Mouse (Mus musculus) CD4-positive, CD25-positive, alpha-beta regulatory T cell, adult 2 months (primary cell): Measurements from ENCODE around the gene Fuca2.
A peak's percentile ranks its signal among the peaks of the same experiment; 100 is the strongest.
"Not testable (repeated sequence)": the region's sequence is repeated elsewhere in the genome, so short reads cannot be mapped to it uniquely, and the experiment has no call there.

Source experiments
- DNase-seq: peaks from one replicate; pipeline ENCODE4 v3.0.0-alpha.2; 2012; ENCODE audit warnings: low read depth, low spot score

The Fuca2 gene

DNA sequence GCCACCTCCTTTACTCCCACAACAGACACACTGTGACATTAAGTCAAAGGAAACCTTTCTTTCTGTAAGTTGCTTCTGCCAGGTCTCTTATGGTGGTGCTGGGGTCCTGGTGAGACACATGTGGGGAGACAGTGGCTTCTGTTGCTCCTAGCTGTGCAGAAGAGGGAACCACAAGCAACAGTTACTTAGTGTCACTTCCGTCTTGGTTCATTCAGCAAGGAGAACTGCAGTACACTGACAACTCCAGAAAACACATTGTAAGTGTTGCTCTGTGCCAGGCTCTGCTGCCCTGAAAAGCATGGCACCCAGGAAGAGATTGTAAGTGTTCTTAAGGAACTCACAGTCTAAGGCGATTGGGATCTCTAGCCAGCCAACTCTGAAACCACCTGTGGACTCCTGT is at the start of gene Fuca2:
Gene Fuca2, plus strand, starts transcription at position 210 of the 400 bp plus-strand sequence.
- peak; percentile 6 for DNase-seq

DNA sequence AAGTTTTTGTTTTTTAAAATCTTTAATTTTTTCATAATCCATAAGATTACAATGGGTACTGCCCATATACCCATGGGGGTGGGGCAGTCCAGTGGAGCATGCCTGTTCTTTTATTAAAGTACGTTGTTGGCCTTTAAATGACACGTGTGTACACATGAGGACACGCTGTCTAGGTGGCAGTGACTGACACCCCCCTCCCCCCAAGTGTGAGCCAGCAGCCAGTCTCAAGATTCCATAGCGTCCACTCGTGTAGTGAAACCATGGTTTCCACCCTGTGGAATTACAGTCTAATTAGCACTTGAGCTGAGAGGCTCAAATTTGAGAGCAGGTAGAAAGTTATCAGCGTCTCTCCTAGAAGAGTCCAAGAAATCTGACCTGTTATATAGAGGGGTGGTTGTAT is 47.7 kb upstream of the Fuca2 start:
- DNase-seq = no peak

DNA sequence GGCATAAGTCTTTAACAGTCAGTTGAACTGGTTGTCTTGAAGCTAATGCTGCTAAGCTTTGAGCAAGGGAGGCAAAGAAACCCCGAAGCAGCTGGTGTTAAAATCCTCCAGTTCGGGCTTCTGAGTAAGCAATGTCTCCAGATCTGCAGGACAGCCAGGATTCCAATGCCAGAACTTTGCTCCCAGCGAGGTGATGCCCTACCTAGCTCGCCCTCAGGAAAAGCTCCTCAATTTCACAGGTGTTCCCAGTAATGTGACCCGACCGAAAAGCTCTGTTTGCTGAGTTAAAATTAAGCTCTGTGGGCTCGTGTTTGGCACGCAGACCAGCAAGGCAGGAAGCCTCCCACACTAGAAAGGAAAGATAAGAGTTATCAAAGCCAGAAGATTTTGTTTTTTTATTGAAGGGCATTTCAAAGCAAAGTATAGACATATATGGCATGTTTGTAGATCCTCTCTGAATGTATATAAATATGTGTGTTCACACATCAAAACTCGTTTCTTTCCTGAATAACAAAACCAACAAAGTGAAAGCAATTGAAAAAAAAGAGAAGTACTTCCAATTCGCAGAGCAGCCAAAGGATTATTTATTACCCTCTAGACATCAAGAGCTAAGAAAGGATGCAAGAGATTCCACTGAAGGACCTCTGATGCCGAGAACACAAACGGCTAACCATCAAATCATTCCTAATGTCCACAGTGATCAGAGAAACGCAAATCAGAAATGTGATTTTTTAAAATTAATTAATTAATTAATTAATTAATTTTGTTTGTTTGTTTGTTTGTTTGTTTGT is 45.9 kb upstream of the Fuca2 start:
- no peak for DNase-seq

DNA sequence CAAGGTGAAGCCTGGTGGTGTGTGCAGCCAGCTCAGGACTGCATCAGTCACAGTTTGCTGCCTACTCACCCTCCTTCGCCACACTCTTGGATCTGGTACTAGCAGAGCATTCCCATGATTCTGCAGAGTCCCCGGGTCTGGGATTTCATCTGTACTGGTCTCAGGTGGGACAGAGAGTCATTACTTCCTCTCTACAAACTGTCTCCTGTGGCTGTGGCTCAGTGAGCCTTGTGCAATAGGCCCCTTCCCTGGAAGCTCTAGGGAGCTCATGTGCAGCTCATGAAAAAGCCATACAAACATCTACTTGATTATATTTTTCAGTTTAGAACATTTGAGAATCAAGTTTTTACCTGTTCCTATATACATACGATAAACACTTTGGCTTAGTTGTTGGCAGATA is 35.0 kb upstream of the Fuca2 start:
- not testable (repeated sequence) for DNase-seq

DNA sequence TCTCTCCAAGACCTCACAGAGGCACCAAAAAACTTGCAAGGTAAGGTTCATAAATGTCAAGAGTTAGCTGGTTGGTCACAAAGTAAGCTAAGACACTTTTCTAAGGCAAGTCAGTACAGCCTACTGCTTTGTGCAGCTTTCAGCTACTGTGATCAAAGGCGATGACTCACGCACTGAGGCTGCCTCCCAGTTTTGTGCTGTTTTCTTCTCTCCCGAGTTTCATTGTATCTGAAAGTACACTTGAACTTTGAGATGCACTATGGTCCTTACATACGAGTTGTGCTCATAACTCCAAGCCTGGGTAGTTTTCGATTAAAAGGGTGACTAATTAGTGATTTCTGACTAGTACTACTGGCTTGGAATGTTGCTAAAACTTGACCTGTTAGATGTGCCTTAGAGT is 32.4 kb upstream of the Fuca2 start:
- peak; percentile 45 for DNase-seq

DNA sequence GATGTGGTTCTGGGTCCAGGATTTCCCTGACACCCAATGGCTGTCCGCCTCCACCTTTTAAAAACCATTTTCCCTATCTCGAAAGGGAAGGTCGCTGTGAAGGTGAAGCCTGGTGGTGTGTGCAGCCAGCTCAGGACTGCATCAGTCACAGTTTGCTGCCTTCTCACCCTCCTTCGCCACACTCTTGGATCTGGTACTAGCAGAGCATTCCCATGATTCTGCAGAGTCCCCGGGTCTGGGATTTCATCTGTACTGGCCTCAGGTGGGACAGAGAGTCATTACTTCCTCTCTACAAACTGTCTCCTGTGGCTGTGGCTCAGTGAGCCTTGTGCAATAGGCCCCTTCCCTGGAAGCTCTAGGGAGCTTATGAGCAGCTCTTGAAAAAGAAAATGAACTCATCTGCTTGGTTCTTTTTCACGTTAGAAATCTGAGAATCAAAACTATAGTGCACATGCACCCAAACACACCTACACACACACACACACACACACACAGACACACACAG is 31.3 kb upstream of the Fuca2 start:
- not testable (repeated sequence) for DNase-seq

DNA sequence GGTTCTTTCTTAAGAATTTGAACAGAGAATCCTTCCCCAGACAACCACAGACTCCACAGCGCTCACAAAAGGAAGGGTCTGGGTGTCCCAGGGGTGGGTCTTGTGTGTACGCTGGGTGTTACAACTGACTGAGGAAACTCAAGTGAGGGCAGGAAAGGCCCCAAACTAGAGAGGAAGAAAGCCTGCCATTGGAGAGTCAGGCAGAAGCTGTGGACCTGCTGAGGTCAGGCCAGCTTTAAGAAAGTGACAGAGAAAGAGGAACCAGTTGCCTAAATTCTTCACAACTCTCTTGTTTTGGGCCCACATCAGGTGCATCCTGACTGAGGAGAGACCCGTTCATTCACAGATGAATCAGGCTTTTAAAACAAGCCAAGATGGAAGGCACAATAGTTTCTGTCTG is 29.1 kb upstream of the Fuca2 start:
- DNase-seq = no peak

DNA sequence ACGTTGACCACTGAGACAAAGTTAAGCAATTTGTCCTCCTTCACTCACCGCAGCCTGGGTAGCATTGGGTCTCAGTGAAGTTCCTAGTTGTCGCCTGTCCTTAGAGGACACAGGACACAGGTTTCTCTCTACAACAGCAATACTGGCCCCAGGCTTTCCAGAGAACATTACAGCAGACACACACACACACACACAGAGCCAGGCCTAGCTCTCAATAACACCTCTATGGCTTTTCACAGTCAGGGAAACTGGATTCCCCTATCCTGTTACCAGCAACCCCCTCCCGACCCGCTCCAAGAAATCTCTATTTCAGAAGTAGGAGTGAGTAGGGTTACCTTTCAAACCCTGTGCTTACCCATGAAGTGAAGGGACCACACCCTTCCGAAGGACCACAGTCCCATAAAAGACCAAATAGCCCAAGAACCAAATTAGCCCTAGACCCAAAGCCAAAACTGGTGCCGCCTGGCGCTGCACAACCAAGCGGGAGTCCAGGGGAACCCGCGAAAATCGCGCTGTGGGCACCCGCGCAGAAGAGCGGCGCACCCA is 26.0 kb upstream of the Fuca2 start:
- DNase-seq = no peak

DNA sequence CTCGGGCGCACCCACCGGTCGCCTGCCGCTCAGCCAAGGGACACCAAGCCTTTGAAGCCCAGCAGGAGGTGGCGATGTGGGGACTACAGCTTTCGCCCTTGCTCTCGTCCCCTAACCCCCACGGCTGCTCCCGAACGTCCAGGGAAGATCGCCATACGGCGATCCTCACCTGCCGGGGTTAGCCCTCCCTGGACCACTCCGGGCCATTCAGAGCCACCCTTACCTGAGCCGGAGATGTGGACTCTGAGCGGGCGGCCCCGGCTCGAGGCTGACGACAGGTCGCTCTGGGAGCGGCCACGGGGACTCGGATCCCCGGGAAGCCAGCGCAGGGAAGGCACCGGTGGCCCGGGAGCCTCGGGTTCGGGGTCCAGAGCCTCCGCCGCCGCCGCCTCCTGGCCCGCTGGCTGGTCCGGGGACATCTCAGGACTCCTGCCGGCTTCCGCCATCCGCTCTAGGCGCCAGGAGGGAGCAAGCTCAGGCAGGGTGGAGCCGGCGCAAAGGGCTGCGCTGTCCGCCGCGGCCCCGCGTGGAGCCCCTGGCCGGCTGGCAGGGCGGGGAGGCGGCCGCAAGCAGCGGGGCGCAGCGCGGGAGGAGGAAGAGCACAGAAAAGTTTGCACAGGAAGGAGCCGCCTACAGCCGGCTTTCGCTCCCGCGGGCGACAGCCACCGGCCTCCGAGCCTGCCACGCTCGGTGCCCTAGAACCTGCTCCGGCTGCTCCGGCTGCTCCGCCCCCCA is 25.3 kb upstream of the Fuca2 start, which contains the start of gene Phactr2:
Gene Phactr2, minus strand, starts transcription at position 580 of the 735 bp plus-strand sequence.
- DNase-seq = peak; percentile 75

DNA sequence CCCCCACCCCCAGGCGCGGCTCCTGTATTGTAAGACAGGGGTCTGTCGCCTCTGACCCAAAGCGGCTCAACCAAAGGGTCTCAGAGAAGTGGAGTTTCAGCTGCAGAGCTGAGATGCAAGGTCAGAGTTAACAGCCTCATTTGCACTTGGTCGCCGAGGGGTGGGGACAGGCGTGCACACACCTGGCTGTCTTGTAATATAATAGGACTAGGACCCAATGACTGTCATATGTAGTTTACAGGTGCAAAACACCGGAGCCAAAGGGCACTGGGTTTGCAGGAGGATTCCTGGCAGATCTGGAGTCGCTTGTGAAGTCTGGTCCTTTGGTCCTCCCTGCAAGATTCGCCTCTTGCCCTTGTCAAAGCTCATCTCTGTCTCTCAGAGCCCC is 24.8 kb upstream of the Fuca2 start:
- DNase-seq = no peak

DNA sequence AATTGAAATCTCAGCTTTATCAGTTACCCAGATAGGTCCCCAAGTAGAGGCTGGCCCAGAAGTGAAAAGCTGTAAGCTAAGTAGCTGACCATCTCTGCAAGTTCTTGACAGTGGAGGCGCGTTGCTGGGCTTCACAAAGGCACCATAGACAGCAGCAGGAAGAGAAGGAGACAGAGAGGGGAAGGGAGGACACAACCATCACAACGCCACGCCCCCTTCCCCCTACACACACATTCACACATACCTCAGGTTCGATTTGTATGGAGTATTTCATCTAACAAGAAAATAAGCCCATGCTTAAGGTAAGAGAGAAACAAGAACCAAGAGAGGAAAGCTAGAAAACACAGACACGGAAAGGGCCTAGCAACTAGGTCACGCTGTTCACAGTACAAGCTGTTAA is 24.2 kb upstream of the Fuca2 start:
- peak; percentile 63 for DNase-seq

DNA sequence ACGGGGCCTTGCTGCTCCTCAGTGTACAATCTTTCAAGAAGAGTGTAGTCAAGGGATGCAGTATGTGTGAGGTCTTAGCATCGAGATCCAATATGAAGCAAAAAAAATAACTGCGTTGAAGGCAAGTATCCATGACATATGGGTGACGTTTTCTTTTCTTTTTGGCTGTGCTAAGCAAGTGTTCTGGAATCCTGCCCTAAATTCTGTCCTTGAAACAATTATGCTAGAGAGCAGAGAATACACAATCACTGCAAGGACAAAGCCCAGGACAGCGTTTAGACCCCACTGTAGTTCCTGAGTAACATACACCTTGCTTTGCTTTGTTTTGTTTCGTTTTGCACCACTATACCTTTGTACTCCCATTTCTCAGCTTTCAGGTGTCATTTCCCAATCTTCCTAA is 20.0 kb upstream of the Fuca2 start:
- DNase-seq = no peak

DNA sequence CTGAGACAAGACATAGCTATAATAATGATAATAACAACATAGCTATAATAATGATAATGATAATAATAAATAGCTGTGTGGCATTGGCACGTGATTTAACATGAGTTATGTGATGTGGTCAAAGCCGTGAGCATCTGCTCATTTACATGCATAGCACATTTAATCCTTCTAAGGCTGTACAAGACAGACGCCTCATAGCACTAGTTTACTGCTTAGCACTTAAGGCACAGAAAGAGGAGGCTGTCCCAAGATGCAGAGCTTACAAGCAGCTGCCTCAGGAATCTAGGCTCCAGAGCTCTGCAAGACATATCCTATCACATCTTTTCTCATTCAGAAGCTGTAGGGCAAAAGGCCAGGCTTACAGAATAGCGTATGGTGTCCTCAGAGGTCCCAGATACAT is 13.4 kb upstream of the Fuca2 start:
- no peak for DNase-seq

DNA sequence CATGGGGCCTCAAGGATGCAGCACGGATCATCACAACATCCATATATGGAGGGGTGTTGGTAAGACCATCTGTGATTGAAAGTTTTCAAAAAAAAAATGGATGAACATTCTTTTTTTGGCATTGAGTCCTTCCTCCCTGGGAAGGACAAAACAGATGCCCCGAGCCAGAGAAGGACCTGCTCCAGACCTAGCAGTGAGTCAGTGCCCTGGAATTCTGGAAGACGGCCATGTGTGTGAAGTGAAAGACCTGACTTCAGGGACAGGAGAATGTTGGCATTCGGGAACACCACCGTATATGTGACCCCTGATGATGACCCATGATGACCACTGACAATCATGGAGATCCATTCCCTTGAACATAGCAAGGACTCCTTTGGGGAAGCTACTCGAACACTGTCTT is 9.7 kb upstream of the Fuca2 start:
- no peak for DNase-seq

DNA sequence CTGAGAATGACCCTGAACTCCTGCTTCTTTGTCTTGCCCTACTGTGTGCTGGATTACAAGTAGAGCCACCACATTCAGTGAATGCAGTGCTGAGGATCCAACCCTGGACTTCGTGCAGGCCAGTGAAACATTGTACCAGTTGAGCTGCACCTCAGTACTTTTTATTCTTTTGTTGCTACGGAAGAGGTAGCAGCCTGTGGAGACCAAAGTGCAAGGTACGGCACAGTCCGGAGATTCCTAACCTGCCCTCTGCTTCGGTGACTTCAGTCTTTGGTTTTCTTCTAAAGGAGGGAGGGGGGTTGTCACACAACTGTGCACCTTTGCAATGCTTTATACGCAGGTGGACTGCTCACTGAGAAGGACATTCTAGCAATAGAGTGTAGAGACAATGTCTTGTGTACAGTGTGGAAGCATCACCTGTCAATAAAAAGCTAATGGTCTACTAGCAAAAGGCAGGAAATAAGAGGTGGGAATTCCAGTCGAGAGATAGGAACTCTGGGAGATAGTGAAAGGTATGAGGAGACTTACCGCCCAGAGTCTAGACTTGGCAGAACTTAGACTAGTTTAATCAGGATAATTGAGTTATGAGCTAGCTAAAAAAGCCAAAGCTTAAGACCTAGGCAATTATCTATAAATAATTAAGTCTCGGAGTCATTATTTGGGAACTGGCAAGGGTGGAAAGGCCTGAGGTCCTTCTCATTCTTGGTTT is 5.2 kb upstream of the Fuca2 start:
- no peak for DNase-seq

DNA sequence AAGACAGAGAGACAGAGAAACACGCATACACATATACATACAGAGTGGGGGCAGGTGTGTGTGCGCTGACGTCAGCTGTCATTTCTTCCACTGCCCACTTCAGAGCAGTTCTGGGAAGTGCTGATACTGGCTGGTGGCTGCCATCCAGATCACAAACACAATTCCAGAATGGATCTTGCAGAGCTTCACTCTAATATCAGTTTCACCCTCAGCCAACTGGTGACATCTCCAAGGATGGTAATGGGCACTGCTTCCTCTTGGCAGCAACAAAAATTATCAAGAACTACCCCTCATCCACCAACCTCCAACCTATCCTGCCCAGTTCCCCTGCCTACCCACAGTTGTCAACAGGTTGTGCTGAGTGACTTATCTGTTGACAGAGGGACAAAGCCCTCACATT is 3.0 kb upstream of the Fuca2 start:
- DNase-seq = no peak

DNA sequence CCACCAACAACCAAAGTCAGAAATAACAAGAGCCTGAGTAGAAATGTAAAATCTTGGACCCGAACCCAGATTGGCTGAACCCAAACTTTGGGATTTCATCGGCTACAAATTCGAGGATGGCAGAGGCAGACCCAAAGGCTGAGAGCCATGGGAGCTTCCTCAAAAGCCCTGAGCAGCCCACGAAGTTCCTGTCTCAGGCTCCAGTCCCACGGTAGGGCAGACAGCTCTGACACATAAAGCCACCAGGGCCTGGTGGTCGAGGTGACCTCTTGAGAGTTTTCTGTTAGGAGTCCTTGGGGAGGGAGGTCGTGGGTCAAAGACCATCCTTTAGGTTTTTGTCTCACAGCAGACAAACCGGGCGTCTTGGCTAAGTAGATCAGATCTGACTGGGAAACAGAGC is 1.1 kb downstream of the Fuca2 start:
- DNase-seq = no peak

DNA sequence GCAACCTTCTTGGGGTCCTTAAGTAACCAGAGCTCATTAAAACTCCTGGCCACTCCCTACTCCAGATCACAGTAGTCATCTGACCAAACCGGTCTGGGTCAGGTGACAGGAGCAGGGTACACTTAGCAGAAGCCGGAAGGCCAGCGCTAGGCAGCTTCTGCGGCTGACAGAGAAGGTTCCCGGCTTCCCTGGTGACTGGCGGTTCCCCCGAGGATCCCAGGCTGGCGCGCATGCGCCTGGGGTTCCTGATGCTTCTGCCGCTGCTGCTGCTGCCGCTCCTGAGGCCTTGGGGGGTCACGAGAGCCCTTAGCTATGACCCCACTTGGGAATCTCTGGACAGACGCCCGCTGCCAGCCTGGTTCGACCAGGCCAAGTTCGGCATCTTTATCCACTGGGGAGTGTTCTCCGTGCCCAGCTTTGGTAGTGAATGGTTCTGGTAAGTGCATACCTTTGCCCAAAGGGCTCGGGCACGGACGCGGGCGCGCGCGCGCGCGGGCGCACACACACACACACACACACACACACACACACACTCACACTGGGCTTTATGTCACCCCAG is 1.7 kb downstream of the Fuca2 start:
- DNase-seq = peak; percentile 87

DNA sequence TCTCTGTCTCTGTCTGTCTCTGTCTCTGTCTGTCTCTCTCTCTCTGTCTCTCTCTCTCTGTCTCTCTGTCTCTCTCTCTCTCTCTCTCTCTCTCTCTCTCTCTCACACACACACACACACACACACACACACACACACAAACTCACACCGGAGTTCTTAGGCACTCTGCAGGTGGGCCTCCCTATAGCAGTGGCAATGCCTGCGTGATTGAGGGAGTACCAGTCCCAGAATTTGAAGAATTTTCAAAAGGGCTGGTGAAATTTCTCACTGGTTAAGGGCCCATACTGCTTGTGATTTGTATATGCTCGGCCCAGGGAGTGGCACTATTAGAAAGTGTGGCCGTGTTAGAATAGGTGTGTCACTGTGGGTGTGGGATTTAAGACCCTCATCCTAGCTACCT is 2.2 kb downstream of the Fuca2 start:
- peak; percentile 7 for DNase-seq

DNA sequence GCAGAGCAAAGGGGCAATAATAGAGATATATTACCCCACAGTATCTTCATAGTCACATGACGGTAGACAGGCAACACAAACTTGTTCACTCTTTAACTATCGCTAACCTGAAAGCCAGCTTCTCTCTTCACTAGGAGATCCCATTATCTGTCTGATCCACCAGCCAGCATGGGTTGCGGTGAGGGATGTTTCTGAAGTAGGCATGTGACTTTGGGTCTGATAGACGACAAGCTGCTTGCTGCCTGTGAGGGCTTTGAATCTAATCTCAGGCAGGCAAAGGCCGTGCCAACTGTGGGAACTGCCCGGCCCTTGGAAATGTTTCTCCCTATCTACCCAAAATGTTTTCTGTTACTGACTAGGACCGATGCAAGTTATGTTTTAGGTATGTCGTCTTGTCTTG is 3.0 kb downstream of the Fuca2 start:
- no peak for DNase-seq

DNA sequence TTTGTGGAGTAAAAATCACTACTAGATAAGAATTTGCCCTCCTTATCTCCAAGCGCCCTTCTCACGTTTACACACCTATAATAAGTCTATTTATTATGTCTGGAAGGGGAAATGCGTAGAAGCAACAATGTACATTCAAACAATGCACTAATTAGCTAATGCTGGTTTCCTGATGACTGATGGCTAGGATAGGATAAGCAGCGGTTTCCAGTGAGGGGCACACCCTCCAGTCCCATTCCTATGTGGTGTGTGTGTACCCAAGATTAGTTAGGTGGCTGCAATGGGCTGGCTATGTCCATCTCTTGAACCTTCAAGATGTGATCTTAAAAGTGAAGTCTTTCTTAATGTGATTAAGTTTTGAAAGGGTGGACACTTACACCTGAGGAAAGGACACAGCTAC is 22.5 kb downstream of the Fuca2 start:
- DNase-seq = no peak

DNA sequence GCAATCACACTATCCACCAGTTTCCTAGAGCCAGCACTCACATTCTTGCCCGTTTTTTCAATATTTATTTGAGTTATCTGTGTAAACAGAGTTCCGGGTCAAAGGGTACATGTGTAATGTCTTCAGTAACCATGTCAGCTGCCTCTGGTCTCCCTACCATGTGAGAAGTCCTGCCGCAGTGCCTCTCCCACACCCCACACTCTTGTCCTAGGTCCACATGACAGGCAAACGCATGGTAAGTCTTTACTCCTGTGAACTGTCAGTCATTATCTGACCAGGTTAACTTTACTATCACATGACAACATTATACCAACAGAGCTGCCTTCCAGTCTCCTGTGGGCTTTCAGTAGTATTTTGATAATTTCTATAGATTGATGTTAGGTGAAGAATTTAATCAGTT is 28.8 kb downstream of the Fuca2 start:
- DNase-seq = no peak
